Mouse (Mus musculus) liver, embryonic 13.5 days (tissue): ENCODE results near the gene Prss48. TPM values are rescaled to one million over a fixed set of nuclear protein-coding genes. Genes with fewer than 3 reads are reported as not detected.

ENCODE experiments used
- polyA plus RNA-seq: library from polyadenylated mRNA; unstranded; fragments of >200 nt; fragmentation: Nextera tagmentation; extraction: Ambion mirVana; gene quantifications from 2 replicates; pipeline ENCODE4 v1.2.1, GENCODE M21; 2015

The Prss48 gene
- polyA plus RNA-seq, 1 experiment from 2014 or later, result not detected

Other genes starting within 250 kb of the Prss48 start
- 0.25 and 0.29 TPM in 2 replicates for gene Fam160a1, start 185.2 kb downstream of the Prss48 start, polyA plus RNA-seq
- gene Glt28d2, start 115.0 kb downstream of the Prss48 start, polyA plus RNA-seq, result 0.09 and 0.17 TPM in 2 replicates
- 0.21 TPM in 1 of 2 replicates, not detected in the other for gene Gm37240, start 115.0 kb downstream of the Prss48 start, polyA plus RNA-seq
- 6.2 and 6.9 TPM in 2 replicates for gene Sh3d19, start 31.4 kb downstream of the Prss48 start, polyA plus RNA-seq
- gene Rps3a1, start 140.2 kb upstream of the Prss48 start, polyA plus RNA-seq, result 1,129 and 1,231 TPM in 2 replicates
- 2.2 TPM in 2 replicates for gene Lrba, start 222.2 kb upstream of the Prss48 start, polyA plus RNA-seq